Mouse (Mus musculus) MEL (cell line): ENCODE measurements around the gene Xpnpep2. TPM values are rescaled to one million over a fixed set of nuclear protein-coding genes. Genes with fewer than 3 reads are reported as not detected.

ENCODE experiments used
- DNase-seq: peaks from one replicate; pipeline ENCODE4 v3.0.0; 2011; ENCODE audit warnings: low read depth, low spot score
- H3K27ac ChIP-seq: 2 replicates; pipeline ENCODE4 v1.5.1; 2012; ENCODE audit warnings: low read depth, mild to moderate bottlenecking, control low read depth, low read length, moderate library complexity; ENCODE audit not compliant: control insufficient read depth
- H3K27me3 ChIP-seq, 2 experiments: fragments of 150-350 bp in 1 of 2; sonication (generic) in 1 of 2; 2 replicates each; pipeline ENCODE4 v1.6.1; 2012; ENCODE audit warnings: low read length in 2 of 2, mild to moderate bottlenecking in 2 of 2, improper control_type of control experiment in 1 of 2, moderate library complexity in 1 of 2; ENCODE audit not compliant: insufficient read depth in 2 of 2, control insufficient read depth in 1 of 2
- H3K36me3 ChIP-seq, 2 experiments: 2 replicates each; pipeline ENCODE4 v1.6.1; 2012 to 2014; ENCODE audit warnings: low read length in 2 of 2, improper control_type of control experiment in 1 of 2, inconsistent platforms in 1 of 2, mild to moderate bottlenecking in 1 of 2; ENCODE audit not compliant: insufficient read depth in 2 of 2, control insufficient read depth in 1 of 2
- H3K4me1 ChIP-seq, 2 experiments: fragments of 150-350 bp in 1 of 2; sonication (generic) in 1 of 2; 2 replicates each; pipeline ENCODE4 v1.6.1; 2012; ENCODE audit warnings: low read length in 2 of 2, improper control_type of control experiment in 1 of 2, mild to moderate bottlenecking in 1 of 2; ENCODE audit not compliant: insufficient read depth in 2 of 2, control insufficient read depth in 1 of 2
- H3K4me3 ChIP-seq, 2 experiments: fragments of 150-350 bp in 1 of 2; sonication (generic) in 1 of 2; 2 replicates each; pipeline ENCODE4 v1.5.1; 2012; ENCODE audit warnings: low read depth in 2 of 2, low read length in 2 of 2, mild to moderate bottlenecking in 2 of 2, moderate library complexity in 2 of 2, control low read depth in 1 of 2, improper control_type of control experiment in 1 of 2; ENCODE audit not compliant: control insufficient read depth in 1 of 2, insufficient read depth in 1 of 2
- H3K79me2 ChIP-seq: 2 replicates; pipeline ENCODE4 v1.6.1; 2012; ENCODE audit warnings: mild to moderate bottlenecking, low read length, moderate library complexity; ENCODE audit not compliant: control insufficient read depth, poor library complexity, insufficient read depth
- H3K9ac ChIP-seq: 2 replicates; pipeline ENCODE4 v1.6.1; 2012; ENCODE audit warnings: low read depth, mild to moderate bottlenecking, control low read depth, low read length, moderate library complexity; ENCODE audit not compliant: control insufficient read depth, poor library complexity, severe bottlenecking
- H3K9me3 ChIP-seq: fragments of 150-350 bp; sonication (generic); replicated peaks from 2 replicates; pipeline ENCODE4 v1.6.1; 2012; ENCODE audit warnings: mild to moderate bottlenecking, low read length, improper control_type of control experiment, moderate library complexity; ENCODE audit not compliant: insufficient read depth
- CHD1 ChIP-seq: IDR thresholded peaks from 2 replicates; pipeline ENCODE4 v1.6.1; 2012; ENCODE audit warnings: low read depth, mild to moderate bottlenecking, inconsistent platforms, low read length, improper control_type of control experiment
- CTCF ChIP-seq, 3 experiments: IDR thresholded peaks in 2 of 3; conservative IDR thresholded peaks in 1 of 3; 2 replicates each; pipeline ENCODE4 v1.5.1; 2011 to 2012; ENCODE audit warnings: low read length in 3 of 3, low read depth in 2 of 3, mild to moderate bottlenecking in 2 of 3, improper control_type of control experiment in 1 of 3, inconsistent platforms in 1 of 3, mixed read lengths in 1 of 3, moderate library complexity in 1 of 3; ENCODE audit not compliant: control insufficient read depth in 1 of 3, insufficient read depth in 1 of 3, poor library complexity in 1 of 3, severe bottlenecking in 1 of 3
- E2F4 ChIP-seq: IDR thresholded peaks from 2 replicates; pipeline ENCODE4 v1.6.1; 2011; ENCODE audit warnings: low read depth, low read length, improper control_type of control experiment, borderline replicate concordance
- ELF1 ChIP-seq: IDR thresholded peaks from 2 replicates; pipeline ENCODE4 v1.6.1; 2014; ENCODE audit warnings: low read depth, mild to moderate bottlenecking, inconsistent platforms, low read length, improper control_type of control experiment, moderate library complexity
- EP300 ChIP-seq, 2 experiments: IDR thresholded peaks; 2 replicates each; pipeline ENCODE4 v1.6.1; 2011; ENCODE audit warnings: improper control_type of control experiment in 2 of 2, low read length in 2 of 2, low read depth in 1 of 2, mild to moderate bottlenecking in 1 of 2
- ETS1 ChIP-seq: IDR thresholded peaks from 2 replicates; pipeline ENCODE4 v1.6.1; 2012; ENCODE audit warnings: low read depth, mild to moderate bottlenecking, inconsistent platforms, low read length, improper control_type of control experiment, moderate library complexity
- GABPA ChIP-seq: IDR thresholded peaks from 2 replicates; pipeline ENCODE4 v1.6.1; 2012; ENCODE audit warnings: low read depth, mild to moderate bottlenecking, inconsistent platforms, low read length, improper control_type of control experiment, moderate library complexity
- HCFC1 ChIP-seq: IDR thresholded peaks from 2 replicates; pipeline ENCODE4 v1.6.1; 2012; ENCODE audit warnings: low read depth, mild to moderate bottlenecking, inconsistent platforms, low read length, improper control_type of control experiment, moderate library complexity
- KAT2A ChIP-seq: conservative IDR thresholded peaks from 2 replicates; pipeline ENCODE4 v1.6.1; 2012; ENCODE audit warnings: low read depth, low read length, improper control_type of control experiment, inconsistent platforms
- MAX ChIP-seq: IDR thresholded peaks from 2 replicates; pipeline ENCODE4 v1.6.1; 2011; ENCODE audit warnings: low read length, improper control_type of control experiment
- MAZ ChIP-seq: IDR thresholded peaks from 2 replicates; pipeline ENCODE4 v1.6.1; 2012; ENCODE audit warnings: low read depth, mild to moderate bottlenecking, inconsistent platforms, low read length, improper control_type of control experiment
- MXI1 ChIP-seq: IDR thresholded peaks from 2 replicates; pipeline ENCODE4 v1.6.1; 2011; ENCODE audit warnings: mild to moderate bottlenecking, low read depth, low read length, improper control_type of control experiment
- MYB ChIP-seq: IDR thresholded peaks from 2 replicates; pipeline ENCODE4 v1.6.1; 2011; ENCODE audit warnings: mild to moderate bottlenecking, low read depth, low read length, improper control_type of control experiment
- NRF1 ChIP-seq: IDR thresholded peaks from 2 replicates; pipeline ENCODE4 v1.6.1; 2014; ENCODE audit warnings: low read depth, mild to moderate bottlenecking, inconsistent platforms, low read length, improper control_type of control experiment, moderate library complexity; ENCODE audit not compliant: poor library complexity, insufficient read depth, severe bottlenecking
- RCOR1 ChIP-seq: IDR thresholded peaks from 2 replicates; pipeline ENCODE4 v1.6.1; 2012; ENCODE audit warnings: low read depth, mild to moderate bottlenecking, inconsistent platforms, low read length, improper control_type of control experiment
- SMC3 ChIP-seq: IDR thresholded peaks from 2 replicates; pipeline ENCODE4 v1.6.1; 2011; ENCODE audit warnings: low read depth, low read length, improper control_type of control experiment
- TAL1 ChIP-seq: IDR thresholded peaks from 2 replicates; pipeline ENCODE4 v1.6.1; 2012; ENCODE audit warnings: mild to moderate bottlenecking, inconsistent platforms, low read length, moderate library complexity, mixed read lengths
- TCF12 ChIP-seq: IDR thresholded peaks from 2 replicates; pipeline ENCODE4 v1.6.1; 2014; ENCODE audit warnings: low read depth, mild to moderate bottlenecking, inconsistent platforms, low read length, improper control_type of control experiment, moderate library complexity
- UBTF ChIP-seq: IDR thresholded peaks from 2 replicates; pipeline ENCODE4 v1.6.1; 2012; ENCODE audit warnings: low read depth, mild to moderate bottlenecking, inconsistent platforms, low read length, improper control_type of control experiment, moderate library complexity, borderline replicate concordance; ENCODE audit not compliant: insufficient read depth
- USF1 ChIP-seq: IDR thresholded peaks from 2 replicates; pipeline ENCODE4 v1.6.1; 2014; ENCODE audit warnings: low read depth, mild to moderate bottlenecking, inconsistent platforms, low read length, improper control_type of control experiment, moderate library complexity
- ZC3H11A ChIP-seq: IDR thresholded peaks from 2 replicates; pipeline ENCODE4 v1.6.1; 2012; ENCODE audit warnings: low read depth, mild to moderate bottlenecking, inconsistent platforms, low read length, improper control_type of control experiment
- polyA plus RNA-seq, 2 experiments: library from polyadenylated mRNA; stranded (reverse) in 1 of 2; unstranded in 1 of 2; fragments of >175 nt in 1 of 2; fragments of >200 nt in 1 of 2; gene quantifications; 2 replicates each; pipeline versions ENCODE4 v1.2.1 to v1.2.4; 2012; ENCODE audit warnings: low replicate concordance in 2 of 2, low read depth in 1 of 2; ENCODE audit not compliant: insufficient read length in 2 of 2, insufficient read depth in 1 of 2, missing spikeins in 1 of 2
- total RNA-seq: library from RNA; depleted of rRNA; stranded (reverse); fragments of 300-350 nt; gene quantifications from 2 replicates; pipeline ENCODE4 v1.2.3, GENCODE M21; 2012

The Xpnpep2 gene
- total and polyA plus RNA-seq, 3 experiments: 0.31 to 1.9 TPM; not detected in 1

DNA sequence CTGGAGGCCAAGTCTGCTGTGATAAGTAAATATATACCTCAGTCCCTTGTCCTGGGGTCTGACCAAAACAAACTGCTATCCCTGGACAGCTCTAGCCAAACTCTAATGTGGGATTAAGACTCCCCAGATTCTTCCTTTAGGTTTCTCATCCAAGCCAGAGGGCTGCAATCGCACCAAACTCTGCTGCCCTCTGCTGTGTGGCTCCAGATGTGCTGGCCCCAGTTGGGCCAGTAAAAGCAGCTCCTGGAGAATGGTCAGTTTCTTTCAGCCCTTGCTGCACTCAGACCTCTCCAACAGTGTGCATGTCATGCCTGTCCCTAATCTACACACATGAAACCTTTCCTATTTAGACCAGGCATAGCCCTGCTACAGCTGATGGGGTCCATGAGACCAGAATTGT is 8.7 kb upstream of the Xpnpep2 start:
- H3K27me3 ChIP-seq: no peaks in the 10 kb centered on the region
- H3K9me3 ChIP-seq: no peaks in the 10 kb centered on the region
- no peak overlapping the region for H3K9ac ChIP-seq
- TF ChIP-seq SMC3 (peak; percentile 20; the same call in 1 of the 2 replicates), ELF1 (no peak), CTCF (IDR thresholded peaks at IDR 0.05 in 2 of 3, conservative IDR thresholded peaks at IDR 0.05 in 1 of 3; ENCODE audit: control insufficient read depth in 1 of 3, insufficient read depth in 1 of 3, low read depth in 2 of 3, low read length in 3 of 3, poor library complexity in 1 of 3, severe bottlenecking in 1 of 3) (peak in 2 of 3 experiments; percentile 13 to 15; a peak in 1 of 6 replicates)
- TF ChIP-seq, all 39 proteins: peak for 2
- H3K27ac ChIP-seq: no peak overlapping the region
- no peaks in the 10 kb centered on the region for H3K36me3 ChIP-seq
- no peaks in the 10 kb centered on the region for H3K4me1 ChIP-seq
- DNase-seq: no peak
- no peaks in the 10 kb centered on the region for H3K79me2 ChIP-seq
- H3K4me3 ChIP-seq: no peak overlapping the region

DNA sequence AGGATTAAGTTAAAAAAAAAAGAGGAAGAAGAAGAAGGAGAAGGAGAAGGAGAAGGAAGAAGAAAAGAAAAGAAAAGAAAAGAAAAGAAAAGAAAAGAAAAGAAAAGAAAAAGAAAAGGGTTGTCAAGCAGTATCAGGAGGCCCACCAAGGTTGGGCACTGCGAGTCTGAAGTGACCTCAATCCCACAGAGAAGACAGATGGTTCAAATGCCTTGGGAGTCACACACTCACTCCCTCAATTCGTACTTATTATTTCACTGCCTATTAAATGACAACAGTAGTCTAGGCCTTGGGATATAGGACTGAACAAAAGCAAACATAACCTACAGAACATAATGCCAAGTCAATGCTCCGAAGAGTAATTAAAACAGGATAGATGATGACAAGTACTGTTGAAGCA is 5.3 kb upstream of the Xpnpep2 start:
- Histone ChIP-seq H3K27ac (no peak overlapping the region), H3K27me3 (no peaks in the 10 kb centered on the region), H3K79me2 (no peaks in the 10 kb centered on the region), H3K36me3 (no peaks in the 10 kb centered on the region), H3K9ac (no peak overlapping the region), H3K4me3 (no peak overlapping the region), H3K9me3 (no peaks in the 10 kb centered on the region), H3K4me1 (no peaks in the 10 kb centered on the region)
- TF ChIP-seq MYB (no peak), USF1 (no peak), MXI1 (no peak), RCOR1 (no peak), HCFC1 (no peak), ETS1 (no peak), UBTF (no peak), MAX (no peak), SMC3 (no peak), TAL1 (no peak), KAT2A (no peak), ZC3H11A (no peak), E2F4 (no peak), TCF12 (no peak), CTCF (IDR thresholded peaks at IDR 0.05 in 2 of 3, conservative IDR thresholded peaks at IDR 0.05 in 1 of 3; ENCODE audit: control insufficient read depth in 1 of 3, insufficient read depth in 1 of 3, low read depth in 2 of 3, low read length in 3 of 3, poor library complexity in 1 of 3, severe bottlenecking in 1 of 3) (no peak), EP300 (IDR thresholded peaks at IDR 0.05; ENCODE audit: low read depth in 1 of 2, low read length in 2 of 2) (no peak), CHD1 (no peak), NRF1 (no peak), MAZ (no peak), GABPA (no peak)
- no peak for DNase-seq
